Mouse (Mus musculus) lung, postnatal 0 days (tissue): Measurements from ENCODE around the gene Lca5l. TPM values are rescaled to one million over a fixed set of nuclear protein-coding genes. Genes with fewer than 3 reads are reported as not detected.

ENCODE experiments used
- ATAC-seq: fragments of 200-750 bp; cut with Nextera tagmentation; 2 replicates; pipeline ENCODE4 v1.8.0; 2017; ENCODE audit warnings: moderate library complexity
- DNase-seq: peaks from one replicate; pipeline ENCODE4 v3.0.0-alpha.2; 2016; ENCODE audit warnings: low spot score
- H3K27ac ChIP-seq: fragments of 300-500 bp; sonication (generic); 2 replicates; pipeline ENCODE4 v1.5.1; 2014; ENCODE audit warnings: antibody characterized with exemption, mild to moderate bottlenecking, low read length, mixed read lengths
- H3K27me3 ChIP-seq: fragments of 300-500 bp; sonication (generic); replicated peaks from 2 replicates; pipeline ENCODE4 v1.6.1; 2014; ENCODE audit warnings: low read length, mixed read lengths; ENCODE audit not compliant: insufficient read depth
- H3K36me3 ChIP-seq: fragments of 300-500 bp; sonication (generic); 2 replicates; pipeline ENCODE4 v1.6.1; 2014; ENCODE audit warnings: low read length, mixed read lengths; ENCODE audit not compliant: insufficient read depth
- H3K4me1 ChIP-seq: fragments of 300-500 bp; sonication (generic); 2 replicates; pipeline ENCODE4 v1.6.1; 2014; ENCODE audit warnings: antibody characterized with exemption, low read depth, low read length, mixed read lengths; ENCODE audit not compliant: insufficient read depth
- H3K4me2 ChIP-seq: fragments of 300-500 bp; sonication (generic); replicated peaks from 2 replicates; pipeline ENCODE4 v1.6.1; 2014; ENCODE audit warnings: low read depth, mild to moderate bottlenecking, low read length, moderate library complexity, mixed read lengths
- H3K4me3 ChIP-seq: fragments of 300-500 bp; sonication (generic); 2 replicates; pipeline ENCODE4 v1.5.1; 2014; ENCODE audit warnings: low read depth, low read length
- H3K9ac ChIP-seq: fragments of 300-500 bp; sonication (generic); replicated peaks from 2 replicates; pipeline ENCODE4 v1.6.1; 2014; ENCODE audit warnings: low read depth, mild to moderate bottlenecking
- H3K9me3 ChIP-seq: fragments of 300-500 bp; sonication (generic); 2 replicates; pipeline ENCODE4 v1.6.1; 2016; ENCODE audit warnings: low read length, mixed read lengths
- CTCF ChIP-seq: IDR thresholded peaks from 2 replicates; pipeline ENCODE4 v1.5.1; 2016; ENCODE audit warnings: antibody characterized with exemption, mild to moderate bottlenecking
- EP300 ChIP-seq: IDR thresholded peaks from 2 replicates; pipeline ENCODE4 v1.6.1; 2016; ENCODE audit warnings: antibody characterized with exemption, mild to moderate bottlenecking, control low read depth
- WGBS: fragments of 180-500 bp; shearing (Covaris S2); extraction: QIAGEN DNeasy Blood & Tissue Kit; methylation state at CpG from one replicate; pipeline ENCODE4 v1.1.7; 2014; 5-methylcytosine and 5-hydroxymethylcytosine counted together
- polyA plus RNA-seq: library from polyadenylated mRNA; unstranded; fragments of >200 nt; fragmentation: Nextera tagmentation; extraction: Ambion mirVana; gene quantifications from 2 replicates; pipeline ENCODE4 v1.2.1, GENCODE M21; 2015

Gene Lca5l
- polyA plus RNA-seq, 1 experiment from 2014 or later = 1.4 TPM

GRCm38 (mm10) chr16:96209789-96210188 is 17.7 kb upstream of the Lca5l start:
- H3K9ac ChIP-seq = no peak overlapping the region
- DNase-seq = no peak
- H3K4me2 ChIP-seq = no peak overlapping the region
- no peak overlapping the region for H3K4me3 ChIP-seq
- no peaks in the 10 kb centered on the region for H3K27me3 ChIP-seq
- no peaks in the 10 kb centered on the region for H3K9me3 ChIP-seq
- no peaks in the 10 kb centered on the region for H3K36me3 ChIP-seq
- TF ChIP-seq EP300 (no peak), CTCF (no peak)
- ATAC-seq = no peak
- WGBS = 86% methylated on average over 10 of the region's 10 CpGs
- 0 out of 2 replicates have a peak, but pooled peaks cover 3% of the 10 kb centered on the region for H3K4me1 ChIP-seq
- H3K27ac ChIP-seq = no peak overlapping the region

GRCm38 (mm10) chr16:96201485-96202232 is 9.6 kb upstream of the Lca5l start:
- Histone ChIP-seq H3K9ac (no peak overlapping the region), H3K9me3 (no peaks in the 10 kb centered on the region), H3K27me3 (no peaks in the 10 kb centered on the region), H3K4me2 (no peak overlapping the region), H3K4me3 (no peak overlapping the region), H3K4me1 (peaks cover 10% of the 10 kb centered on the region; the same call in 1 of the 2 replicates), H3K27ac (no peak overlapping the region), H3K36me3 (no peaks in the 10 kb centered on the region)
- no peak for DNase-seq
- 71% methylated on average over 11 of the region's 11 CpGs for WGBS
- no peak for TF ChIP-seq CTCF
- TF ChIP-seq EP300 = no peak
- ATAC-seq = no peak

GRCm38 (mm10) chr16:96200702-96201028 is 8.6 kb upstream of the Lca5l start:
- 37% methylated on average over 9 of the region's 9 CpGs for WGBS
- peak overlapping the region; percentile 30 for H3K4me3 ChIP-seq
- no peaks in the 10 kb centered on the region for H3K27me3 ChIP-seq
- DNase-seq (no peak), ATAC-seq (no peak; the same call in 1 of the 2 replicates)
- H3K36me3 ChIP-seq = no peaks in the 10 kb centered on the region
- H3K27ac ChIP-seq = peak overlapping the region; percentile 60
- peak overlapping the region; percentile 66 for H3K4me2 ChIP-seq
- TF ChIP-seq EP300 (no peak), CTCF (no peak)
- no peaks in the 10 kb centered on the region for H3K9me3 ChIP-seq
- peaks cover 10% of the 10 kb centered on the region; the same call in 1 of the 2 replicates for H3K4me1 ChIP-seq
- H3K9ac ChIP-seq = no peak overlapping the region

- H3K4me1 ChIP-seq = peaks cover 10% of the 10 kb centered on the region; the same call in 1 of the 2 replicates
- TF ChIP-seq CTCF (no peak), EP300 (0 out of 2 replicates have a peak, but pooled peaks have one; percentile 21)
- H3K27me3 ChIP-seq = no peaks in the 10 kb centered on the region
- ATAC-seq (peak; percentile 96), DNase-seq (peak; percentile 78)
- H3K4me2 ChIP-seq = peak within 1 kb of the TSS; percentile 66
- H3K36me3 ChIP-seq = no peaks in the 10 kb centered on the region
- H3K9ac ChIP-seq = no peak within 1 kb of the TSS
- 3% methylated on average over 20 of the region's 20 CpGs for WGBS
- no peaks in the 10 kb centered on the region for H3K9me3 ChIP-seq
- H3K27ac ChIP-seq = peak within 1 kb of the TSS; percentile 60
- peak within 1 kb of the TSS; percentile 30 for H3K4me3 ChIP-seq
Measured at GRCm38 (mm10) chr16:96199913-96200701, 8.0 kb upstream of the Lca5l start, which contains the start of gene Sh3bgr. Gene Sh3bgr (plus strand): TSS chr16:96200450.

- DNase-seq (no peak), ATAC-seq (no peak)
- TF ChIP-seq CTCF (no peak), EP300 (no peak)
- 74% methylated on average over 5 of the region's 5 CpGs for WGBS
- H3K27me3 ChIP-seq = no peaks in the 10 kb centered on the region
- no peak overlapping the region for H3K27ac ChIP-seq
- H3K9ac ChIP-seq = no peak overlapping the region
- no peaks in the 10 kb centered on the region; the same call in 1 of the 2 replicates for H3K4me1 ChIP-seq
- H3K9me3 ChIP-seq = no peaks in the 10 kb centered on the region
- H3K4me3 ChIP-seq = no peak overlapping the region
- no peak overlapping the region for H3K4me2 ChIP-seq
- H3K36me3 ChIP-seq = no peaks in the 10 kb centered on the region
Measured at GRCm38 (mm10) chr16:96187619-96188018, 4.5 kb downstream of the Lca5l start.

GRCm38 (mm10) chr16:96179156-96179555 is 12.9 kb downstream of the Lca5l start:
- H3K9me3 ChIP-seq = no peaks in the 10 kb centered on the region
- H3K36me3 ChIP-seq = no peaks in the 10 kb centered on the region
- H3K4me2 ChIP-seq = no peak overlapping the region
- no peak overlapping the region for H3K4me3 ChIP-seq
- H3K9ac ChIP-seq = no peak overlapping the region
- ATAC-seq (no peak), DNase-seq (no peak)
- no peak overlapping the region for H3K27ac ChIP-seq
- no peak for TF ChIP-seq CTCF
- no peak for TF ChIP-seq EP300
- no peaks in the 10 kb centered on the region for H3K27me3 ChIP-seq
- no peaks in the 10 kb centered on the region; the same call in none of the 2 replicates for H3K4me1 ChIP-seq
